Mouse (Mus musculus): ENCODE measurements at regions not wholly inside any gene's neighbourhood (a gene's known extent, or its start where the extent isn't known, plus 50 kb on each side); places are given as distances from the start of the nearest gene placed in this dataset.

- TF ChIP-seq CTCF (IDR thresholded peaks at IDR 0.05; ENCODE audit: insufficient read depth, low read depth, low read length) (no peak), POLR2A (IDR thresholded peaks at IDR 0.05; ENCODE audit: insufficient read depth, low read depth, low read length) (no peak)
Observed at GRCm38 (mm10) chr6:51179741-51180537, 252.5 kb upstream of the Nfe2l3 start.
